Mouse (Mus musculus) layer of hippocampus, postnatal 14 days (tissue): Measurements from ENCODE around the gene Meis1. TPM values are rescaled to one million over a fixed set of nuclear protein-coding genes. Genes with fewer than 3 reads are reported as not detected.

Source experiments
- DNase-seq, 2 experiments: peaks; one replicate each; pipeline ENCODE4 v3.0.0; 2021 to 2022; ENCODE audit warnings: low spot score in 2 of 2, mixed read lengths in 1 of 2
- total RNA-seq, 2 experiments: library from RNA; stranded (reverse); gene quantifications; 2 replicates each; pipeline ENCODE4 v1.2.3; 2021

Meis1 gene
- total RNA-seq, 2 experiments from 2014 or later, result 2.0 to 2.9 TPM

DNA sequence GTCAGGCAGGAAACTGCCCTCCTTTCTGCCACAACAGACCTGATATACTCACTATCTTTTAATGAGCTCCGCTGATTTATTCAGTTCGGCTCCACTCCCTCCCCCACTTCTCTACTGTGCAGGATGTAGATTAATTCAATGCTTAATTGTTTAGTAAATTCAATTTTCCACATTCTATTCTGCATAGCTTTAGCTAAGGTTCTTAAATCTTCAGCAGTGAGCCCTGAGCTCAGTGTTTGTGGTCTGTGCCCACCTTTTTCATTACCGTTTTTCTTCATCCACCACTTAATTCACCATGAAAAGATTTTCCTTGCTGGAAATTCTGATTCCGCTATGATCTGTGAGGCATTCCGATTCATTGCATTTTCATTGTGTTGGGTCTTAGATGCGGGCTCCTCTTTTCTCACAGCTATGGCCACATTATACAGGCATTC, 28.5 kb downstream of the Meis1 start:
- DNase-seq, result no peak

DNA sequence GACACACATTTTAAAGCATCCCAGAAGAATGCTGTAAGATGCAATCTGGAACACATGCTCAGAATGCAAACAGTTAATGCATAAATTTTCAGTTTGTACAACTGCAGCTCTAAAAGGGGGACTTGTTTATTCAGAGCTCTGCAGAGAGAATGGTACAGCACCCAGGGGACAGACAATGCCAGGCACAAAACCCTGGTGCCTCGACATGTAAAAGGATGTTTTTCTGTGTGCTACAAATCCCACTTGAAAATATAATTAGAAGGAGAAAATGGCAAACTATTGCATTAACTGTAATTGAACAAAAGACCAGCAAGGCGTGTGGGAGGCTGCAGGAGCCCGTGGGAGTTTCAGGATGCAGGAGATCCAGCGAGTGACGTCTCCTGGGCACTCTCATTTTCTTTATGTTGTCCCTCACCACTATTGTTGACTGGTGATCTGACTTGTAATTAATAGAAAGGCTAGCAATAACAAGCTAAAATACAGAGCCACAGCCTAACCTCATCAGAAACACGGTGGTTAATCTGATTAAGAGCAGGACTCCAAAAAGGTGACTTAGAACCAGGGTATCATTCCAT, 29.0 kb downstream of the Meis1 start:
- no peak for DNase-seq

DNA sequence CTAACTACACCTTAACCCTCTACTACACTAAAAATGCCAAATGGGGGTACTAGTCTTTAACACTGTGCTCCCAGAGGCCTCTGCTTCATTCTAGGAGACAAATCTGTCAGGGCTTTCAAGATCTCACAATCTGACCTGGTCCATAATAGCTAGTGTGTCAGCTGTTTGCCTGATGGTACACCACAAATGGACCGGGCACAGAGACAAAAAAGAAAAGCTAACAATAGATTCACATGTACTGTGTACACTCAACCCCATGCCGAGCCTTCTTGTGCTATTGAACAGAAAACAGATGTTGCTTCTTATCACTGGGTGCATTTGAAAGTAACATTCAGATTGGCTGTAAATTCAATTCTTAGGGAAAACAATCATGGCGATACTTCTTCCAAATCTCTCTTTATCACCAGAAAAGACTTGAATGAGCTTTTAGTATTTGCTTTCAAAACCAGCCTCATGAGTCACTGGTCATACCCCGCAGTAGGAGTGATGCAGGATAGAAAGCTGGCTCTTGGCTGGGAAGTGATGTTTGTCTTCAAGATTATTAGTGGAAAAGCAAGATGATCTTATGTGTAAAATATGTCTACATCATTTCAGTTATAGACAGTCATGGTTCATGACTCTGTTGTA, 30.0 kb downstream of the Meis1 start:
- no peak for DNase-seq

GRCm38 (mm10) chr11:18983813-18984212, 35.0 kb downstream of the Meis1 start:
- DNase-seq, result no peak

- no peak for DNase-seq
Observed at GRCm38 (mm10) chr11:18983294-18983693, 35.5 kb downstream of the Meis1 start.

DNA sequence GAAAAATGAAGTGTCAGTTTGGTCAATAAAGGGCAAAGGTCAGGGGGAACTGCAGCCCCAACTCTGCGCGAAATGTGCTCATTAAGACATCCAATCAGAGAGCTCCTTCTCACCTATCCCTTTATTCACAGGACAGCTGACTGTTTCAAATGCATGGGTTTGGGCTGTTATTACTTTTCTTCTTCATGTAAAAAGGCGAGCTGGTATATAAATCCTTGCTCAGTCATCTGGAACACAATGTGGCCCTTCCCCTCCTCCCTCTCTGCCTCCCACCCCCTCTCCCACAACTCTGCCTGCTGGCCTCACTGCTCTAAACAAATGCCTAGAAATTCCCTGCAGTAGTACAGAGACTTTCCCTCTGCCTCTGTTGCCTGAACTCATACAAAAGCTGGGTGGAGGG, 36.5 kb downstream of the Meis1 start:
- DNase-seq, result no peak

DNA sequence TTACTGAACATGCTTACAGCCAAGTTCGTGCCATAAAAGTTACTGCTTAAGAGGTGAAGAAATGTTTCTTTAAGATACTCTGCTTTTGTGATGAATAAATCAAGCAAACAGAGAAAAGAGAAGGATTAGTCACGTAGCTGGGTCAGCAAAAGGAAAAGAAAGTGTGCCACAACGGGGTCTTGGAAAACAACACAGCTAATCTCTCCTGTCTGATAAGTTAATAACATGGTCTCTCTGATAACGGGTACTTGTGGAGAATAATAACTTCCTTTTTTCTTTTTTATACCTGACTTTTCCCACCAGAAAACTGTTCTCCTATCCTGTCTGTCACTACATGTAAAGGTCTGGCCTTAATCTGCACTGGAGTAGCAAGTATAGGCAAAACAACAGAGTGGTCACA, 37.4 kb downstream of the Meis1 start:
- no peak for DNase-seq

DNA sequence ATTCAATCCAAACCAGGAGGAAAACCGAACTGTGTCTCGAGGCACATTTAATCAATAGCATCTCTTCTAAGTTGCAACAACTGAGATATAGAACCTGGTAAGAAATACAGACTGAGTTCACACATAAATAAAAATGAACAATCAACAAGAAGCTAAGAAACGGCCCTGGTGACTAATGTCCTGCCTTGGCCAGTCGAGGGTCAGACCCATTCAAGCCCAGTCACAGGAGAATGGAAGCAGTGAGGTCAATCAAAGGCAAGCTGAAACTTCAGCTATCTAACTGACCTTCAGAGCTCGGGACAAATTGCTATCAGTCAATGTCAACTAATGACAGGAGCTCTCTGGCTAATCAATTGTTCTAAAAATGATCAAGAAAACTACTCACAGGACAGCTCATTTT, 38.2 kb downstream of the Meis1 start:
- DNase-seq, result no peak

DNA sequence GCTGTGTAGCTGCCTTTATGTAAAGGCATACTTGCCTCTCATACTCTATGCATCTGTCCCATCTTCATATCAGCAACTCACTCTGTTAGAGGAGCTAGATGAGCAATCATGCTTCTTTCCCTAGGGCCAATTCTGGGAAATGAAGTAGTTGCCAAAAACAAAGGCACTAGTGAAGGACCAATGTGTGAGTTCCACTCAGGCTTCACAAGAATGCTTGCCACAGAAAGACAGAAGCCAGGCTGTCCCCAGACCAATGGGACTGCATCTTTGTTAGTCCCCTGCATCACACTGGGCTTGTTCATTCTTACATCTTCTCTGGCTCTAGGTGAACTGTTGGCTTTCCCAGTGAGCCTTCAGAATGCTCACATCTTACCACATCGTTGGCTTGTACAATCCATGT, 43.7 kb downstream of the Meis1 start:
- no peak for DNase-seq

DNA sequence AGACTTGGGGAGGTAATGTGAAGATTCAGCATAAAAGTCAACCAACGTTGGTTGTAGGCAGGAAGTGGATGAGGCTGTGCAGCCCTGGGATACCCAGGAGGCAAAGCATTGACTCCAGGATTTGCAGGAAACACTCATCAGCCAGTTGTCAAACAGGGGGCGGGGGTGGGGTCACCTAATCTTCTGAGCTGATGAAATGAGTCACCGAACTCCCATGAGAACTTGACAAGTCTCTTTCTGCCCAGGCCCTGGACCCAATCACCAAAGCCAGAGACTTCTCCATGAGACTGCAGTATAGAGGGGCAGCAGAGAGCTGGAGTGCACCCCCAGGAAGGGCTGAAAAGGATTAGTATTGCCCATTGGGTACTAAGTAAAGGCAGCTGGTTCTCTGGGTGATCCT, 45.0 kb downstream of the Meis1 start:
- no peak for DNase-seq

- DNase-seq, result no peak
Observed at GRCm38 (mm10) chr11:18972968-18973367, 45.8 kb downstream of the Meis1 start.

- DNase-seq, result no peak
Observed at GRCm38 (mm10) chr11:18971551-18971950, 47.2 kb downstream of the Meis1 start.

DNA sequence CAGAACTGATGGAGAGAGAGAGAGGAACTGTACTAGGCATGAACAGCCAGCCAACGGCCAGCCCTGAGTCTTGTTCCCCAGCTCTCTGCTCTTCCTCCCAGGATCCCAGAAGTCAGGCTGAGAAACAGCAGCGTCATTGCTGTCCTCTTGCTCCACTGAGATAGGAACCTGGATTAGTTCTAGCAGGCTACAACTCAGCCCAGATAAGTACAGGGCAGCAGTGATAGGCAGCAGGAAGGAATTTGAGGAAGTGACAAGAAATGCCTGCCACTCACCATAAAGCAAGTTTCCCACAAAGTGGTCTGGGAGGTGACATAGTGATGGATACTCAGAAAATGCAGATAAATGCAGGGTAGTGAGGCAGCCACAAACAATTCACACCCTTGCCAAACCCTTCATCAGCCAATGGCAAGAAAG, 48.9 kb downstream of the Meis1 start:
- no peak for DNase-seq

DNA sequence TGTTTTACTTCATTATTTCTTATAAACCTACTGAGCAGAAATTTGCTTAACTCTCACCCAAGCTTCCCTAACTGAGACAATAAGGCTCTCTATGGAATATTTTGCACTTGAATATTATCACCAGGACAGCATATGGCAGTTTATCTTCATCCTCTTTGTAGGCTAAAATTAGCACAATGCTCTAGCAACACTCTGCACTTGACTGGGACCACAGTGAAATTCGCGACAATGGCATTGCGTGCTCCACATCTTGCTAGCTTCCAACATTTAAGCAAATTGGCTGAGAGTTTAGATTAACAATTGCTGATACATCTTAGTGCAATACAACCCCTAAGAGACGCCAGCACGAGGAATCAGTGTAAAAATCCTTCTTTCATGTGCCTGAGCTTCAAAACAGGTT, 54.4 kb downstream of the Meis1 start:
- no peak for DNase-seq

DNA sequence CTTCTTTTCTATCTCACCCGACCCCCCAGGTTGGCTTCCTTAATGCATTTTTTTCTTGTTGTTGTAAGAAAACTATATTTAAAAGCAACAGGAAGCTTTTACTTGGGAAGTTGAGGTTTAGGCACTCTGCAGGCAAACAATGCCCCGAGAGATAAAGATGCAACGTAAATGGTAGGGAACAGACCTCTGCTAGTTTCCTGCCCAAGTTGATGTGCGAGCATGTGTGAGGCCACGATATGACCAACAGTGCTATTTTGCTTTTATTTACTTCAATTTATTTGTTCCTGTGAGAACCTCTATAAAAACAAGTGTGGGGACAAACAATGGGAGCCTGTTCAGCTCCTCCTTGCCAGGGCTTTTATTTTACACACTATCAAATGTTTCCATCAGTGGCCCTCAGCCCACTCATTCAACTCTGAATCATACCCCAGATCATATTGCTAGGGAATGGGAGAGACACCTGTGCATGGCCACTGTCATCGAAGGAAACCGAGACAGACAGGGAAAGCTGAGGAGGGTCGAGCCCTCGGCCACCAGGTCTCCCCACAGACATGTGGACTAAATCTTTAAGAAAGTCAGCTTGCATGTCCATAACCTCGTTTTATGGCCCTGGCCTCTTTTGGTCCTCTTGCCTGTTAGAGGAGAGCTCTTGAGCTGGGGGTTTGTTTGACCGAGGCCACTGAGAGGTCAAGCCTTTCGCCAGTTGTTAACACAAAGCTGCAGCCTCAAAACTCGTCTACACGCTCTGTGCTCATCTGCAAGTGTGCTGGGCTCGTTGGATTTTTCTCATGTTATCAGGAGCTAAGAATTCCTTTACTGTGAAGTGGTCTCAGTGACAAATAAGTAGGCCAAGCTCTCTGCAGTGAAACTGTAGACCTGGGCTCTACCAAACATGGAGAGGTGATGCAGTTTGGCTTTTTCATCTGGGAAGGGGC, 55.3 kb downstream of the Meis1 start:
- DNase-seq, result no peak

- no peak for DNase-seq
Observed at GRCm38 (mm10) chr11:18959465-18959864, 59.3 kb downstream of the Meis1 start.

DNA sequence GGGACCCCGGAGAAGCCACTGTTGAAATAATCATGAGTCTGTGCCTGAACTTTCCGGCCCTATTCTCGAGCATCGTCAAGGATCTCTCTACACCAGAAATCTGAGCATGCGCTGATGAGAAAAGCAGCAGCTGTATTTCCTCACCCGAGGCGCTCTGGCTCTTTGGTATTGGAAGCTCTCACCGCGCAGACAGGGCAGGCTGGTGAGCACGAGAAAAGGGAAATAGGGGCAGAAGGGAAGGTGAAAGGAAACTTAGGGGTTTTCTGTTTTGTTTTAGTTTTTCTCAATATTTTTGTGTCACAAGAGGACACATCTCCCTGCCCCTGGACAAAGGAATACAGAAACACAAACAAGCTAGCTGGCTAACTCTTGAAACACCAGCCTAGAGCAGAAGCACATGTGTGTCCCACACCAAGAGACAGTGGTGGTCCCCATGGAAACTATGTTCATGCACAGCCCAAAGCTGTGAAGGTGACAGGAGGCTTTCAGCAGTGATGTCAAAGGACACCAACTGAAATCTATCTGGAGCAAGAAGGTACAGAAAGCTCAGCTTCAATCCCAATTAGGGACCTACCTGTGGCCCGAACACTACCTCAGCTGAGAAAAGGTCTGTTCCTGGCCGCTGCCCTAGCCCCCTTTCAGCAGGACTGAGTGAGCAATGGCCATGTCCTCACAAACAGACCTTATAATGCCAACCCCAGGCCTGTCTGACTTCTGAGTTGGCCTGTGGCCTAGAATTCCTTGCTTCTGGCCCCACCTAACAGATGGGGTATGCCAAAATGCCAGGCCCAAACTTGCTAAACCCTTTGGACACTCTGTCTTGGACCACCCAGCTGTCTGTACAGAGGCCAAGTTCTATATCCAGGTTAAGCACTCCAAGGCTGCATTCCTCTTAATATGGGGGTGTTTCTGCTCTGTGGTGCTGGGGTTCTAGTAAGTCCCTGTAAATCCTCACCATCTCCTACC, 60.7 kb downstream of the Meis1 start:
- DNase-seq, result no peak

DNA sequence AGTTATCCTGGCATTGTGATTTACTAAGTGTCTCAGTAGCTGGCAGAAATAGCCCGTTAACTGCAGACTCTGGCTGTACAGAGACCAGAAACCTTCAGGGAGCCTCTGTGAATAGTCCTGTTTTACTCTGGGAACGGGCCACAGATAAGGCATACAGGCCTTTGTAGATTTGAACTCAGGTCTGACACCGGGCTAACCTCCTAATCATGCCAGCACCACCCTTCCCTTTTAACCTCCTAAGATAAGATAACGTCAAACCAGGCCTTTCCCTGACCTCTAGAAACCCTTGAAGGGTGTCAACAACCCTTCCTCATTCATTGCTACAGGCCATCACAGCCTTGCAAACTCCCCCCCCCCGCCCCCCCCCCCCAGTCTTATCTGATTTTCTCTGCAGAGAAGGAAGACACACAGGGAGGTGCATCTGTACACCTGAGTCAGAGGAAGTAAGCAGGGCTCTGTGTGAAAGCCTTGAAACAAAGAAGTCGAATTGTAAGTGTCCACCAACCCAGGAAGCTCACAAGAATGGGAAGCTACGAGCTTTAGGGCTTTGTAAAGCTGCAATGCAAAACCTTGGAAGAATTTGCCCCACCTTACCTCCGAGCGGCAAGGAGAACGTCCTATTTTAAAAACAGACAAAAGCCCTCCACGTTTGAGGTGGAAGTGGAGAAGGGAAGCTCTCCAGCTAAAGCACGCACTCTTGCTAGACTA, 61.5 kb downstream of the Meis1 start:
- DNase-seq, result no peak

DNA sequence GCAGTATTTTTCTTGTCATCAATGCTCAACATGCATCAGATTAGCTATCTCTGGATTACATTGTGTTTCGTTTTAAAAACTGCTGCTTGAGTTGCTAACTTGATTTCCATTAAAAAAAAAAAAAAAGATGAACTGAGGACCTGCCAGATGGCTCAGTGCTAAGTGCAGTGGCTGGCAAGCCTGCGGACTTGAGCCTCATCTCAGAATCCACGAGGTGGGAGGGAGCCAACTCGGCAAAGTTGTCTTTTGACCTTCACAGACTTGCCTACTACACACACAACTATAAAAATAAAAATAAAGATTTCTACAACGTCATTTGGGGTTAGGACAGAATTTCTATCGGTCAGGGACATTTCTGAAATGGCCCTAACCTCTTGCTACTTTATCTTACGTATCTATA, 62.8 kb downstream of the Meis1 start:
- DNase-seq, result no peak

GRCm38 (mm10) chr11:18954852-18955251, 63.9 kb downstream of the Meis1 start:
- DNase-seq, result no peak
